7 mouse cellular contexts compared by ENCODE assay signal in the genomic region with DNA sequence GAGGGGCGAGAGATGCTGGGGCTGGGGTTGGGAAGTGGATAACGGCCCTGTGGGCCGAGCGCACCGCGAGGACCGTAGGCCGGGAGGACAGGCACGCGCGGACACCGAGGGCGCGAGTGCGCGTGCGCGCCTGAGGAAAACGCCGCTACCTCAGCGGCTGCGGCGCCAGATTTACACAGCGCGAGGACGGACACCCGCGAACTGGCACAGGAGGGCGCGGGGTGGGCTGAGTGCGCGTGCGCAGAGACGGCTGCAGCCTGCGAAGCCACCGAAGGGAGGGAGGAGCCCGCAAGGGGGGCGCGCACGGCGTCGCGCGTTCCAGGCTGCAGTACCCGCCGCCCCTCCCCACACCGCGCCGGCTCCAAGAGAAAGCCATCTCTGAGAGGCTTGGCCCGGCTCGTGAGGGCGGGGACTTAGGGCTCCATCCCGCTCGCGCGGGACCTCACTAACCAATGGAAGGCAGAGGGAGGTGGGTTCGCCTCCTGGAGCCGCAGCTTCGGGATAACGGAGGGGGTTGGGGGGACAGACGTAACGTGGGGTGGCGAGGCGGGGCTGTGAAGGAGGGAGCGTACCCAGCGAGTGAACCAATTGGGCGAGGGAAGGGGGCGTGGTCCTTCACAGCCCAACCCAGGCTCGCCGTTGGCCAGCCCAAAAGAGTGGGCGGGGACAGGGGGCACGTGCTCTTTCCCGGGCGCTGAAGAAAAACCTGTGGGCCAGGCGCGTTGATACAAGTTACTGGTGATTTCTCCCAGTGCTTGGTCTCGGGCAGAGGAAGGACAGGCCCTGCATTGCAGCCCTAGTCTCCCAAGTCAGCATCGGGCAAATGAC. TPM values are rescaled to one million over a fixed set of nuclear protein-coding genes. Genes with fewer than 3 reads are reported as not detected.
DNase-seq lines count a peak whose midpoint lies in the region; ATAC-seq lines count a peak whose summit lies in the region.

A gene (minus strand): TSS at position 106 of the 828 bp plus-strand sequence.

- no peaks in the 10 kb centered on the region for H3K27me3 ChIP-seq in intestine, embryonic 15.5 days (replicated peaks)
- H3K27me3 ChIP-seq in midbrain, embryonic 10.5 days (ENCODE audit: low read depth, poor library complexity, severe bottlenecking) = peaks cover 12% of the 10 kb centered on the region

- peaks cover 30% of the 10 kb centered on the region for H3K4me1 ChIP-seq in intestine, embryonic 15.5 days (replicated peaks)
- H3K4me1 ChIP-seq in midbrain, embryonic 10.5 days = peaks cover 60% of the 10 kb centered on the region

- under 1% methylated on average over 77 of the region's 78 CpGs for WGBS in intestine, embryonic 15.5 days
- WGBS in midbrain, embryonic 10.5 days = under 1% methylated on average over 78 of the region's 78 CpGs

- H3K4me2 ChIP-seq in intestine, embryonic 15.5 days (replicated peaks) = peak within 1 kb of the TSS; percentile 79

- peak within 1 kb of the TSS; percentile 98 for H3K4me3 ChIP-seq in intestine, embryonic 15.5 days (replicated peaks)
- peak within 1 kb of the TSS; percentile 95 for H3K4me3 ChIP-seq in midbrain, embryonic 10.5 days

- H3K27ac ChIP-seq in intestine, embryonic 15.5 days = peak within 1 kb of the TSS; percentile 100
- peak within 1 kb of the TSS; percentile 100 for H3K27ac ChIP-seq in midbrain, embryonic 10.5 days (replicated peaks)

- DNase-seq in adrenal gland, adult 2 months = peak; percentile 99
- DNase-seq in embryo, embryonic 11.5 days (ENCODE audit: low read depth, low spot score) = peak; percentile 97
- peak; percentile 97 to 99 for DNase-seq in gastrocnemius, postnatal 36 days
- DNase-seq in left cerebral cortex, postnatal 25 days (ENCODE audit: low spot score in 2 of 2) = peak; percentile 99 to 100
- DNase-seq in midbrain, embryonic 10.5 days (ENCODE audit: low spot score) = peak; percentile 99
- peak; percentile 99 for DNase-seq in right cerebral cortex, postnatal 4 days

- H3K9ac ChIP-seq in intestine, embryonic 15.5 days = peak within 1 kb of the TSS; percentile 92

- H3K9me3 ChIP-seq in intestine, embryonic 15.5 days = no peaks in the 10 kb centered on the region
- H3K9me3 ChIP-seq in midbrain, embryonic 10.5 days (replicated peaks) = no peaks in the 10 kb centered on the region

- ATAC-seq in intestine, embryonic 15.5 days = peak; percentile 97

- intact Hi-C loops in gastrocnemius, postnatal 36 days (cut with DNase I) = loop anchor here (5.0 to 10.0 kb wide), 3 partner anchors 38 to 320 kb away; no protein-coding TSS in a partner anchor
- intact Hi-C loops in left cerebral cortex, postnatal 25 days (cut with DNase I) = loop anchor here (2.0 to 10.0 kb wide), 5 partner anchors 38 to 320 kb away; a partner anchor contains a TSS

- H3K36me3 ChIP-seq in intestine, embryonic 15.5 days = no peaks in the 10 kb centered on the region
- 0 out of 2 replicates have a peak, but pooled peaks cover 11% of the 10 kb centered on the region for H3K36me3 ChIP-seq in midbrain, embryonic 10.5 days

RNA-seq across cellular contexts. Expression of the gene that starts here (rescaled TPM):
- 10 to 100 TPM; 62.2 to 64.8 TPM for total RNA-seq in adrenal gland, adult 2 months (2021)
- 21.6 and 26.2 TPM in 2 replicates for polyA plus RNA-seq in adrenal gland, adult 2 months (2012; rRNA removed)
- total RNA-seq in gastrocnemius, postnatal 36 days (2021) = 10 to 100 TPM; 16.1 to 16.3 TPM
- 10.7 and 11.4 TPM in 2 replicates for polyA plus RNA-seq in intestine, embryonic 15.5 days (2015; fragmentation: Nextera tagmentation; extraction: Ambion mirVana)
- total RNA-seq in left cerebral cortex, postnatal 25 days (2021) = 100 to 1,000 TPM; 137 to 139 TPM
- 25.4 and 31.0 TPM in 2 replicates for polyA plus RNA-seq in midbrain, embryonic 10.5 days (2016; fragmentation: Nextera tagmentation; extraction: Ambion mirVana)

Comparison
In these comparisons a context has a peak if more than half of its experiments do, and no peak if none do; other contexts are left out.
1. Peak in every context shown above with its lines: DNase-seq, ATAC-seq, H3K4me3 ChIP-seq and H3K27ac ChIP-seq.